Mouse (Mus musculus) kidney, embryonic 14.5 days (tissue): ENCODE results near the gene Rbpjl. TPM values are rescaled to one million over a fixed set of nuclear protein-coding genes. Genes with fewer than 3 reads are reported as not detected.

Experiments
- ATAC-seq: fragments of 200-750 bp; cut with Nextera tagmentation; 2 replicates; pipeline ENCODE4 v1.8.0; 2017; ENCODE audit warnings: moderate number of reproducible peaks, mild to moderate bottlenecking, moderate TSS enrichment, moderate library complexity; ENCODE audit not compliant: low FRiP score, low TSS enrichment
- H3K27ac ChIP-seq: fragments of 300-500 bp; sonication (generic); 2 replicates; pipeline ENCODE4 v1.5.1; 2014; ENCODE audit warnings: low read depth, mild to moderate bottlenecking, low read length, moderate library complexity, mixed read lengths
- H3K27me3 ChIP-seq: fragments of 300-500 bp; sonication (generic); 2 replicates; pipeline ENCODE4 v1.6.1; 2014; ENCODE audit warnings: mild to moderate bottlenecking, low read length; ENCODE audit not compliant: control insufficient read depth, insufficient read depth
- H3K36me3 ChIP-seq: fragments of 300-500 bp; sonication (generic); 2 replicates; pipeline ENCODE4 v1.6.1; 2014; ENCODE audit warnings: low read length, mixed read lengths; ENCODE audit not compliant: control insufficient read depth, insufficient read depth
- H3K4me1 ChIP-seq: fragments of 300-500 bp; sonication (generic); 2 replicates; pipeline ENCODE4 v1.6.1; 2014; ENCODE audit warnings: low read length, mixed read lengths; ENCODE audit not compliant: control insufficient read depth, insufficient read depth
- H3K4me2 ChIP-seq: fragments of 300-500 bp; sonication (generic); replicated peaks from 2 replicates; pipeline ENCODE4 v1.6.1; 2014; ENCODE audit warnings: low read depth, mild to moderate bottlenecking, low read length
- H3K4me3 ChIP-seq: fragments of 300-500 bp; sonication (generic); 2 replicates; pipeline ENCODE4 v1.5.1; 2014; ENCODE audit warnings: mild to moderate bottlenecking, low read length
- H3K9ac ChIP-seq: fragments of 300-500 bp; sonication (generic); 2 replicates; pipeline ENCODE4 v1.6.1; 2014; ENCODE audit warnings: low read depth, mild to moderate bottlenecking, low read length, moderate library complexity
- H3K9me3 ChIP-seq: fragments of 300-500 bp; sonication (generic); 2 replicates; pipeline ENCODE4 v1.6.1; 2016; ENCODE audit warnings: low read length; ENCODE audit not compliant: control insufficient read depth
- WGBS: fragments of 180-500 bp; shearing (Covaris S2); extraction: QIAGEN DNeasy Blood & Tissue Kit; methylation state at CpG from one replicate; pipeline ENCODE4 v1.1.7; 2014; 5-methylcytosine and 5-hydroxymethylcytosine counted together
- polyA plus RNA-seq: library from polyadenylated mRNA; unstranded; fragments of >200 nt; fragmentation: Nextera tagmentation; extraction: Ambion mirVana; gene quantifications from 2 replicates; pipeline ENCODE4 v1.2.1, GENCODE M21; 2014

Gene Rbpjl
- polyA plus RNA-seq = not detected in 2 replicates

- 4% methylated on average over 17 of the region's 17 CpGs for WGBS
- Histone ChIP-seq H3K27me3 (peaks cover 91% of the 10 kb centered on the region), H3K36me3 (no peaks in the 10 kb centered on the region), H3K4me2 (no peak within 1 kb of the TSS), H3K9ac (no peak within 1 kb of the TSS), H3K4me1 (peaks cover 16% of the 10 kb centered on the region; the same call in 1 of the 2 replicates), H3K27ac (no peak within 1 kb of the TSS), H3K9me3 (peaks cover 2% of the 10 kb centered on the region; the same call in 1 of the 2 replicates), H3K4me3 (0 out of 2 replicates have a peak within 1 kb of the TSS, but pooled peaks have one; percentile 40)
- peak; percentile 63 for ATAC-seq
Measured at GRCm38 (mm10) chr2:164402906-164403305, at the start of gene Rbpjl. Rbpjl (plus strand) TSS chr2:164403141.

GRCm38 (mm10) chr2:164353356-164353755, 49.6 kb upstream of the Rbpjl start:
- H3K36me3 ChIP-seq = no peaks in the 10 kb centered on the region
- no peak overlapping the region for H3K4me3 ChIP-seq

GRCm38 (mm10) chr2:164356177-164356967, 46.6 kb upstream of the Rbpjl start:
- Histone ChIP-seq H3K36me3 (no peaks in the 10 kb centered on the region), H3K27ac (no peak overlapping the region), H3K27me3 (no peaks in the 10 kb centered on the region), H3K4me1 (no peaks in the 10 kb centered on the region), H3K4me2 (no peak overlapping the region), H3K9me3 (no peaks in the 10 kb centered on the region), H3K9ac (no peak overlapping the region), H3K4me3 (no peak overlapping the region)
- ATAC-seq = no peak
- 72% methylated on average over 11 of the region's 11 CpGs for WGBS

More at GRCm38 (mm10) chr2:164353356-164353755, 49.6 kb upstream of the Rbpjl start:
- Histone ChIP-seq H3K4me2 (no peak overlapping the region), H3K9ac (no peak overlapping the region), H3K27ac (no peak overlapping the region), H3K9me3 (no peaks in the 10 kb centered on the region), H3K27me3 (no peaks in the 10 kb centered on the region), H3K4me1 (no peaks in the 10 kb centered on the region)
- ATAC-seq = no peak
- 86% methylated on average over 11 of the region's 11 CpGs for WGBS

GRCm38 (mm10) chr2:164358373-164358772, 44.6 kb upstream of the Rbpjl start:
- H3K27me3 ChIP-seq = no peaks in the 10 kb centered on the region
- H3K4me1 ChIP-seq = no peaks in the 10 kb centered on the region
- H3K27ac ChIP-seq = no peak overlapping the region
- H3K9ac ChIP-seq = no peak overlapping the region
- H3K9me3 ChIP-seq = no peaks in the 10 kb centered on the region
- H3K4me2 ChIP-seq = no peak overlapping the region
- H3K36me3 ChIP-seq = no peaks in the 10 kb centered on the region
- no peak for ATAC-seq
- H3K4me3 ChIP-seq = no peak overlapping the region
- 85% methylated on average over 3 of the region's 3 CpGs for WGBS

- H3K4me3 ChIP-seq = no peak overlapping the region
- no peak overlapping the region for H3K27ac ChIP-seq
- H3K4me1 ChIP-seq = no peaks in the 10 kb centered on the region
- no peak overlapping the region for H3K4me2 ChIP-seq
- no peak for ATAC-seq
- H3K9me3 ChIP-seq = no peaks in the 10 kb centered on the region
- H3K9ac ChIP-seq = no peak overlapping the region
- H3K36me3 ChIP-seq = no peaks in the 10 kb centered on the region
- H3K27me3 ChIP-seq = no peaks in the 10 kb centered on the region
- 83% methylated on average over 5 of the region's 5 CpGs for whole genome bisulfite sequencing
Measured at GRCm38 (mm10) chr2:164359031-164359430, 43.9 kb upstream of the Rbpjl start.

GRCm38 (mm10) chr2:164359668-164360067, 43.3 kb upstream of the Rbpjl start:
- Histone ChIP-seq H3K27ac (no peak overlapping the region), H3K4me1 (no peaks in the 10 kb centered on the region), H3K4me2 (no peak overlapping the region), H3K4me3 (no peak overlapping the region), H3K9ac (no peak overlapping the region), H3K36me3 (no peaks in the 10 kb centered on the region), H3K9me3 (no peaks in the 10 kb centered on the region), H3K27me3 (no peaks in the 10 kb centered on the region)
- WGBS = 85% methylated on average over 5 of the region's 5 CpGs
- no peak for ATAC-seq

- Histone ChIP-seq H3K9ac (no peak overlapping the region), H3K9me3 (no peaks in the 10 kb centered on the region), H3K4me1 (no peaks in the 10 kb centered on the region), H3K27me3 (no peaks in the 10 kb centered on the region), H3K4me3 (no peak overlapping the region), H3K27ac (no peak overlapping the region), H3K36me3 (no peaks in the 10 kb centered on the region), H3K4me2 (no peak overlapping the region)
- no peak for ATAC-seq
- WGBS = 30% methylated on average over 13 of the region's 13 CpGs
Measured at GRCm38 (mm10) chr2:164360974-164361657, 41.8 kb upstream of the Rbpjl start.

GRCm38 (mm10) chr2:164366947-164367346, 36.0 kb upstream of the Rbpjl start:
- H3K4me3 ChIP-seq = no peak overlapping the region
- no peaks in the 10 kb centered on the region for H3K27me3 ChIP-seq
- ATAC-seq = no peak

GRCm38 (mm10) chr2:164368620-164369105, 34.3 kb upstream of the Rbpjl start:
- 84% methylated on average over 6 of the region's 6 CpGs for WGBS
- Histone ChIP-seq H3K36me3 (no peaks in the 10 kb centered on the region), H3K4me2 (no peak overlapping the region), H3K4me1 (no peaks in the 10 kb centered on the region), H3K27ac (no peak overlapping the region), H3K4me3 (no peak overlapping the region), H3K9ac (no peak overlapping the region), H3K27me3 (no peaks in the 10 kb centered on the region), H3K9me3 (no peaks in the 10 kb centered on the region)
- no peak for ATAC-seq

More at GRCm38 (mm10) chr2:164366947-164367346, 36.0 kb upstream of the Rbpjl start:
- Histone ChIP-seq H3K4me2 (no peak overlapping the region), H3K27ac (no peak overlapping the region), H3K4me1 (no peaks in the 10 kb centered on the region), H3K9me3 (no peaks in the 10 kb centered on the region), H3K36me3 (no peaks in the 10 kb centered on the region), H3K9ac (no peak overlapping the region)
- WGBS = 67% methylated on average over 3 of the region's 3 CpGs
